Mouse (Mus musculus) cortical plate, adult 2 months (tissue): ENCODE data around the gene Rdh16f1.

ENCODE experiments used
- CTCF ChIP-seq: fragments of 200-500 bp; IDR thresholded peaks from 2 replicates; pipeline ENCODE4 v1.5.1; 2011; ENCODE audit warnings: mild to moderate bottlenecking, control low read depth, low read length; ENCODE audit not compliant: insufficient read depth; ENCODE audit errors: extremely low read depth
- POLR2A ChIP-seq: fragments of 200-500 bp; IDR thresholded peaks from 2 replicates; pipeline ENCODE4 v1.6.1; 2011; ENCODE audit warnings: mild to moderate bottlenecking, low read length, control low read depth; ENCODE audit not compliant: insufficient read depth; ENCODE audit errors: extremely low read depth

DNA sequence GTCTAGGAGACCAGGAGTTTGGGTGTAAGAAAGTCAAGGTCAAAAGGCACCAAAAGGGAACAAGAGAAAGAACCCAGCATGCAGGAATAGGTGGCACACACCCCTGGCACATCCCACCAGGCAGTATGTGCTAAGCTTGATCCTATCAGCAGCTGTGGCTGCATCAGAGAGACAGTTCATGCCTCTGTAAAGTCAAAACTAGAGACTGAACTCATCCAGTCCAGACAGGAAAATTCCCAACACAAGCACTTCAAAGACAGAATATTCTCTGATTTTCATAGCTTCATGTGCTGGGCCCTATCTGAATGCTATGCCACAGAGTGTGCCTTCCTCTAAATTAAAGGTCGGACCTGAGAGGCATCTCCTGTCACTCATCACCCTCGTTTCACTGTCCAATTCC, 22.0 kb upstream of the Rdh16f1 start:
- no peak for TF ChIP-seq CTCF
- no peak for TF ChIP-seq POLR2A
